Mouse (Mus musculus) kidney, adult 11 months (tissue): ENCODE data around the gene Dynlt1a.
"Not testable (repeated sequence)": the region's sequence is repeated elsewhere in the genome, so short reads cannot be mapped to it uniquely, and the experiment has no call there.

Source experiments
- DNase-seq: peaks from one replicate; pipeline ENCODE4 v3.0.0; 2022

Dynlt1a gene

DNA sequence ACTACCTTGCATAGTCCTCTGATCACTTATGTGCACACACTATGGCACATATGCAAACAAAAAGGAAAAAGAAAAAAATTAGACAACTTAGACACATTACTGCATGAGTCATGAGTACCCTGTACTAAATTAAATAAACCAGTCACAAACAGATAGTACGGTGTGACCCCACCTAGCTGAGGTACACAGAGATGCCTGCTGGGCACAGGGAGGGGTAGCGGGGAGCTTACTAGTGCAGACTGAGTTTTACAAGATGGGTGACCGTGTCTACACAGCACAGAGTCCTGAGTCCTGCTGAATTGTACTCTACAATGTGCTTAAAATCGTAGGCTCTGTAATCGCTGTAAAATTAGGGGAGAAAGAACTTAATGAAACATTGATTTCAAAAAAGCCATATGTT is 31.1 kb downstream of the Dynlt1a start:
- not testable (repeated sequence) for DNase-seq

DNA sequence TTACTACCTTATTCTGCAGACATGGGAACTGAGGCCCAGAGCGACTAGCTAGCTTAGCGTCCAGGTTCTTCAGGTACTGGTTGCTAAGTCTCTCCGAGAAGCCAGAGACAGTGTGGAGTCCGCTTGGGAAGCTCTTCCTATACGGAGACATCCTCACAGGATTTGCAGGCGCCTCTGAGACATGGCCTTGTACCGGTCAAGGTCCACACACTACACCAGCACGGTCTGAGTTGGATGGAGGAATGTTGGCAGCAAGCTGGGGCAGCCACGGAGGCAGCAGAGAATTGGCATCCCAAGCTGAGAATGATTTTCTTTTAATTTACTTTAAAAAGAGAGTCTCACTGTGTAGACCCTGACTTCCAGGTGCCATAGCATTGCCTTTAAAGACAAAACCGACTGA is 34.2 kb downstream of the Dynlt1a start:
- DNase-seq: not testable (repeated sequence)

DNA sequence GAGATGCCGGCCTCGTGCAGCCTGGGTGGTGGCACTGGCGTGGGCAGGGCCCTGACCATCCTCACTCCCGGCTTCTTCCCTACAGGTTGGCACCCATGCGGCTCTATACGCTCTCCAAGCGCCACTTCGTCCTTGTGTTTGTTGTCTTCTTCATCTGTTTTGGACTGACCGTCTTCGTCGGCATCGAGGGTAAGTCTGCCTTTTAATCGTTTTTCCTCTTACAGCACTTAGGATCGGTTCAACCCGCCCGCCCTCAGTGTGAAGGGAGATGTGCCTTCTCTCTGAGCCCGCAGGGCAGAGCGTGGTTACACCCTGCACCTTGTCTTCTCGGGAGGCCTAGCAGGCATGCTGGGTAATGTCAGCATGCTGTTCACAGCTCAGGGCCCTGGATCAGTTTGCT is 36.8 kb downstream of the Dynlt1a start:
- not testable (repeated sequence) for DNase-seq

DNA sequence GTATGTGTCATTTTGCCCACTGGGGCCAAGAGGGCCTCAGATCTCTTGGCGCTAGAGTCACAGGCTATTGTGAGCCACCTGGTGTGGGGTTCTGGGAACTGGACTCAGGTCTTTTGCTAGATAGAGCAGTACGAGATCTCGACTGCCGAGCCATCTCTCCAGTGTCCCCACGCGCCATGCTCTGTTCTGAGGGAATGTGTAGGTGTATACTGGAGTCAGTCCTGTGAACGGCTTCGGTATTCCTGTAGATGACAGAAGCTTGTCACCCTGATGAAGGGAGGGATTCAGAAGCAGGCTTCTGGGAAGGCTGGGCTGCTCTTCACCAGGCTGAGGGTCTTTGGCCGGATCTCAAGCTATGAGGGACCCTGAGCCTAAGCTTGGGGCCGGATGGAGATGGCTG is 37.5 kb downstream of the Dynlt1a start:
- DNase-seq: not testable (repeated sequence)

DNA sequence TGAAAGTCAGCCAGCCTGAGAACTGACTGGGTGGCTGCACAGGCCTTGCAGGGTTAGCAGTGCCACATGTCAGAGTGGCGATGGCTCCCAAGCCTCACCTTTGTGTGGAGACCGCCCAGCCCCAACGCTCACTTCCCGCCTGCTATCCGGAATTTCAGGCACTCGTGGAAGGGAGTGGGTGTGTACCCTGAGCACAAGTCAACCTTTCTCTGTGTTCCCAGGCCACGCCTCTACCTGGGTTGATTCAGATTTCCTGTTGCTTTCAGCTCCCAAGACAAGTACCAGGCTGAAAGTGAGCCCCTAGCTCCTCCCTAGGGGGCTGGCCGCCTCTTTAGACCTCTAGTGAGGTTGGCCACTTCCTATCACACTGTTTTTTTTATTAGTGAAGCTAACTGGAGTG is 38.1 kb downstream of the Dynlt1a start:
- DNase-seq: not testable (repeated sequence)

DNA sequence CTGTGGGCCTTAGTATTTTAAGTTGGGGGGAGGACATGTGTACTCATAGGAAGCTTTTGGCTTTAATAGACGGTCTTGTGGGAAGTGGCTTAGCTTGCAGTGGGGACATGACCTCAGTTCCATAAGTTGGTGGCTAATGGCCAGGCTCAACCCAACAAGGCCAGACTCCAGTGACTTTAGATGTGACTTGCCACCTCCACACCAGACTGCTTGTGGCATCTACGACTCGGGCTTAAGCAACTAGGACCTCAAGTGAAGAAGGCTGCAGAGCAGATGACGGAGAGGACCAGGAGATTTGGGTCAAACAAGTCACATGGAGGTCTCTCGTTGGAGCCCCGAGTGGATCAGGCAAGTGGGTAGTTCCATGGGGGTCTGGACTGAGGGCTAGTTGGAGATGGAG is 42.6 kb downstream of the Dynlt1a start:
- not testable (repeated sequence) for DNase-seq

DNA sequence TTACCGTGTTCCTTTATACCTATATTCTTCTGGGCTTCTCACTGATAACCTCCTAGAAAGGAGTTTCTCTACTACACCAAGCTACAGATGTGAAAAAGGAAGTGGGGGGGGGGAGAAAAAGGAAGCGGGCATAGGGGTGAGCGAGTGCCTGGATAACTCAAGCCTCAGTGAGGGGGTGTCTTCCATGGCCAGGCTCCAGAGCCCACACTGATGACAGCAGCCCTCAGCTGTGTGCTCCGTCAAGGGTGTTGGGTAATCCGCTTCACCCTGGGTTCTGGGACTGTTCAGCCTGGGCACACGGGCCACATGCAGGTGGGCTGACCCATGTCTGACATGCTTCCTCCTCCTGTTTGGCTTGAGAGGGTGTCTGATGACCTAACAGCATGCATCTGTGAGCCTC is 45.3 kb downstream of the Dynlt1a start:
- not testable (repeated sequence) for DNase-seq

DNA sequence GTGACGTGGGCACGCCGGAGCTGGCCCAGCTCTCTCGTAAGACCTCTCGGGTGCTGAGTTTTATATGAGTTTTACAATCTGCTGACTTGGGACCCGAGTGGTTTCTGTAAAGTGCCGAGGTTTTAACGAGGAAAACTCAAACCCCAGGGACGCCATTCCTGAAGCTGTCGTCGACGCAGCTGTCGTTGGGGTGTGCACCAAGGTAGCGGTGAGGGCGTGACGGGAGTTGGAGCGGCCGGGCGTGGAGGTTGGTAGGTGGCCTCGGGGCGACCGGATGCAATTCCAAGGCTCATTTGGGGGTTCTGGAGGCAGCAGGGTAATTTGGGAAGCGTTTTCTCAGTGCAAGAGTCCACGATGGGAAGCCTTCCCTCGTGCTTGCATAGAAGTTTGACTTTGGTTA is 46.5 kb downstream of the Dynlt1a start:
- DNase-seq: not testable (repeated sequence)

DNA sequence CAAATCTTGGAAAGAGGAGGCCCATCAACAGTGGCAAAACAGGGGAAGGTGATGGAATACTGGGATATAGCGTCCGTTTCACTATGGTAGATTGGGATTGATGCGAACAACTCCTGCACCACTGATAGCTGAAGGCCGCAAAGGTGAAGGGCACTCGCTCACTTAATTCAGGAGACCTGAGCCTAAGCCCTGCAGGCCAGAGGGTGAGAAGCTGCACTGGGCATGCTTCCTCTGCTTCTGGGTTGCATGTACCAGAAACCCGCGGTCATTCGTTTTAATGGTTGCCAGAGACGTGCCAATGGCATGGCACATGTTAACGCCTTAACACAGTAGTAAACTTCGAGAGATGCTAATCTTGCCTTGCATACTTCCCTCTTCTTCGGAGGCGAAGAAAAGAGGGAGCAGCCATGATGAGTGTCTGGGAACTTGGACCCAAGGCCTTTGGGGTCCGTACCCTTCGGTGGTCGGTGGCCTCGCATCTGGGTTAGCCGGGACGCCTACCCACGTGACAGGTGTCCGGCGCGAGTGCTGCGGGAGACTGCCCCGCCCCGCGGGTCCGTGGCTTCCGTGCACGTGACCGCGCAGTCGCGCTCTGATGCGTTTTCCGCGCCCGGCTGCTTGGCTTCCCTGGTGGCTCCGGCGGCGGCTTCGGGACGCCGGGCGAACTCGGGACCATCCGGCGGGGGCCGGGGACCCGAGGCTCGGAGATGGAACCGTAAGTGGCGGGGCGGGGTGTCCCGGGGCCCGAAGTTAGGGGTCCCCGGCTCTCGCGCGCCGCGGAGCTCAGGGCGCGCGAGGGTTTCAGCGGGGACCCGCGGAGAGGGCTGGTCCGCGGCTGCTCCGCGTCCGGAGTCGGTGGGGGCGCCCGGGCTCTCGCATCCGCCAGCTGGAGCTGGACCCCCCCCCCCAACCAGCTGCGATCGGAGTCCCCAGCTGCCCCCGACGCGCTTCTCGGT is 47.1 kb downstream of the Dynlt1a start:
- not testable (repeated sequence) for DNase-seq

DNA sequence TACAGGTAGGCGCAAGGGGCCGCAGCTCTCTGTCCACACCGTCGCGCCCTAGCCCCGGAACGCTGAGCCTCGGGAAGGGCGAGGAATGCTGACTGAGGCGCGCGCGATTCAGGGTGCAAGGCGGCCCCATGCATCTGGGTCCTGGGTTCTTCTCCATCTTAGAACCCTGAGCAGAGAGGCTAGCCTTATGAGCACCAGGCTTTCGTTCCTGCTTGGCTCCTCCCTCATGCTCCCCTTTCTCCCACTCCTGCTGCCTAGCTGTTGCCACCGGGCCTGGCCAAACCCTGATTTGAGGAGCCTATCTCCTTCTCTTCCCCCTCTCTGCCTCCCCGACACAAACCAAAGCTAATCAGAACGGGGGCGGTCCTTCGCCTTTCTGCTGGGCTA is 60.2 kb downstream of the Dynlt1a start:
- DNase-seq: not testable (repeated sequence)

DNA sequence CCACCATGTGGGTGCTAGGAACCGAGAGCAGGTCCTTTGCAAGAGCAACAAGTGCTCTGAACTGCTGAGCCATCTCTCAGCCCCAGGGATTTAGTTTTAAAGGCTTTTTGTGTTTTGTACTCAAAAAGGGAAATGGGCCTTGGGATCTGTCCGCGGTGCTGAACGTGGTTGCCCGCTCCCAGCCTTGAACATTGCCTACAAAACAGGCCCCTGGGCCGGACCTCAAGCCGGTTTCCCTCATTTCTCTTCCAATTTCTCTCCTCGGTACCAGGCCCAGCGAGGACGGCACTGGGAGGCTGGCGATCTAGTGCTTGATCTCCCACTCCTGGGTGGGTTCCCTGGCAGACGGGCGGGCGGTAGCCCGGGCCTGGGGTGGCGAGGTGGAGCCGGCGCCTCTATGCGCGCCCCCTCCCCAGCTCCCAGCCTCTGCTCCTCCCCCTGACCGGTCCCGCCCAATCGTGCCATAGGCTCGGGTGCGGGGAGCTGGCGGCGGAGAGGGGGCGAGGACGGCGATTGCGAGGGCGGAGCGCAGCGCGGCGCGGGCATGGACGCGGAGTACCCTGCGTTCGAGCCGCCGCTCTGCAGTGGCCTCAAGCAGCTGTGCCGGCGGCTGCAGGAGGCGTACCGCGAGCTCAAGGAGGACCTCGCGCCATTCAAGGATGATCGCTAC is 60.8 kb downstream of the Dynlt1a start, which contains the start of gene Tmem181a:
Tmem181a (plus strand) TSS at position 461 of the 670 bp plus-strand sequence.
- DNase-seq: not testable (repeated sequence)
